In genomic region chr7:99382088-99383000, GRCm38 (mm10) we compare ENCODE assay signal across 8 mouse cellular contexts. TPM values are rescaled to one million over a fixed set of nuclear protein-coding genes. Genes with fewer than 3 reads are reported as not detected.
DNase-seq lines count a peak whose midpoint lies in the region; ATAC-seq and TF ChIP-seq lines count a peak whose summit lies in the region.

No protein-coding gene starts in this region.

- H3K27me3 ChIP-seq in heart, adult 2 months (ENCODE audit: control insufficient read depth, insufficient read depth, low read length), result no peaks in the 10 kb centered on the region
- peaks cover 3% of the 10 kb centered on the region; the same call in 1 of the 2 replicates for H3K27me3 ChIP-seq in hindbrain, embryonic 11.5 days (ENCODE audit: control insufficient read depth, insufficient read depth, low read length)
- H3K27me3 ChIP-seq in liver, embryonic 14.5 days (ENCODE audit: control insufficient read depth, insufficient read depth, low read length), result peaks cover 15% of the 10 kb centered on the region
- H3K27me3 ChIP-seq in stomach, embryonic 15.5 days (replicated peaks), result no peaks in the 10 kb centered on the region

- peak overlapping the region; percentile 92 for H3K4me3 ChIP-seq in heart, adult 2 months
- H3K4me3 ChIP-seq in cortical plate, adult 2 months (ENCODE audit: insufficient read depth, low read length), result peak overlapping the region; percentile 51
- H3K4me3 ChIP-seq in hindbrain, embryonic 11.5 days (ENCODE audit: low read depth, low read length), result peak overlapping the region; percentile 76
- H3K4me3 ChIP-seq in liver, embryonic 14.5 days (ENCODE audit: insufficient read depth in 1 of 2, low read depth in 2 of 2, low read length in 2 of 2), result peak overlapping the region; percentile 20 to 54
- peak overlapping the region; percentile 60 for H3K4me3 ChIP-seq in stomach, embryonic 15.5 days (replicated peaks)

- TF ChIP-seq CTCF in heart, adult 2 months (IDR thresholded peaks at IDR 0.05), result no peak
- TF ChIP-seq CTCF in cortical plate, adult 2 months (IDR thresholded peaks at IDR 0.05; ENCODE audit: extremely low read depth, insufficient read depth, low read length), result no peak
- TF ChIP-seq CTCF in liver, embryonic 14.5 days (IDR thresholded peaks at IDR 0.05; ENCODE audit: low read depth), result no peak

- H3K27ac ChIP-seq in heart, adult 2 months, result peak overlapping the region; percentile 92
- H3K27ac ChIP-seq in cortical plate, adult 2 months (ENCODE audit: insufficient read depth, low read length), result peak overlapping the region; percentile 85
- peak overlapping the region; percentile 83 for H3K27ac ChIP-seq in hindbrain, embryonic 11.5 days (ENCODE audit: low read depth, low read length)
- no peak overlapping the region for H3K27ac ChIP-seq in liver, embryonic 14.5 days
- peak overlapping the region; percentile 92 for H3K27ac ChIP-seq in stomach, embryonic 15.5 days

- intact Hi-C loops in heart, adult 2 months (cut with DNase I), result no loop called here
- intact Hi-C loops in heart, postnatal 25 days (cut with DNase I), result no loop called here

- no peak for TF ChIP-seq POLR2A in heart, adult 2 months (IDR thresholded peaks at IDR 0.05; ENCODE audit: insufficient read depth, low read depth, low read length)
- TF ChIP-seq POLR2A in cortical plate, adult 2 months (IDR thresholded peaks at IDR 0.05; ENCODE audit: extremely low read depth, insufficient read depth, low read length), result no peak

- H3K9me3 ChIP-seq in hindbrain, embryonic 11.5 days (ENCODE audit: control insufficient read depth, low read length), result no peaks in the 10 kb centered on the region
- no peaks in the 10 kb centered on the region for H3K9me3 ChIP-seq in liver, embryonic 14.5 days (ENCODE audit: control insufficient read depth, low read length)
- H3K9me3 ChIP-seq in stomach, embryonic 15.5 days, result no peaks in the 10 kb centered on the region

- ATAC-seq in hindbrain, embryonic 11.5 days (ENCODE audit: low FRiP score), result no peak
- ATAC-seq in liver, embryonic 14.5 days (ENCODE audit: insufficient read depth), result no peak
- no peak for ATAC-seq in stomach, embryonic 15.5 days (ENCODE audit: insufficient read depth, low FRiP score, low read depth)

- WGBS in heart, adult 2 months, result 6% methylated on average over 30 of the region's 30 CpGs
- WGBS in hindbrain, embryonic 11.5 days, result 10% methylated on average over 30 of the region's 30 CpGs
- WGBS in liver, embryonic 14.5 days (ENCODE audit: insufficient replicate concordance), result 6% methylated on average over 30 of the region's 30 CpGs
- 8% methylated on average over 30 of the region's 30 CpGs for WGBS in stomach, embryonic 15.5 days

- peaks cover 25% of the 10 kb centered on the region for H3K4me1 ChIP-seq in heart, adult 2 months (ENCODE audit: control insufficient read depth, insufficient read depth, low read length)
- H3K4me1 ChIP-seq in cortical plate, adult 2 months (ENCODE audit: control insufficient read depth, insufficient read depth, low read length), result peaks cover 1% of the 10 kb centered on the region
- peaks cover 17% of the 10 kb centered on the region for H3K4me1 ChIP-seq in hindbrain, embryonic 11.5 days (replicated peaks; ENCODE audit: control insufficient read depth, insufficient read depth, low read length)
- peaks cover 3 to 5% of the 10 kb centered on the region in 2 experiments for H3K4me1 ChIP-seq in liver, embryonic 14.5 days (replicated peaks; ENCODE audit: control insufficient read depth in 2 of 2, insufficient read depth in 2 of 2, low read length in 1 of 2)
- H3K4me1 ChIP-seq in stomach, embryonic 15.5 days, result peaks cover 46% of the 10 kb centered on the region

- peak overlapping the region; percentile 98 for H3K4me2 ChIP-seq in hindbrain, embryonic 11.5 days (replicated peaks; ENCODE audit: low read depth, low read length)
- H3K4me2 ChIP-seq in liver, embryonic 14.5 days (ENCODE audit: low read depth), result peak overlapping the region; percentile 80
- peak overlapping the region; percentile 77 for H3K4me2 ChIP-seq in stomach, embryonic 15.5 days

- no peaks in the 10 kb centered on the region for H3K79me2 ChIP-seq in heart, adult 2 months (replicated peaks; ENCODE audit: control insufficient read depth, insufficient read depth, low read length)

- peak in 1 of 2 experiments; percentile 45 for DNase-seq in heart, adult 2 months
- DNase-seq in heart, postnatal 25 days (ENCODE audit: low spot score), result no peak
- DNase-seq in hindbrain, embryonic 11.5 days (ENCODE audit: low spot score), result peak; percentile 40
- no peak for DNase-seq in liver, embryonic 14.5 days (ENCODE audit: low read depth in 3 of 3, low spot score in 3 of 3)
- no peak for DNase-seq in gastrocnemius, adult 8-10 months (ENCODE audit: low spot score in 2 of 2)
- no peak for DNase-seq in ovary, adult 18-20 months (ENCODE audit: low spot score)

- TF ChIP-seq EP300 in heart, adult 2 months (IDR thresholded peaks at IDR 0.05; ENCODE audit: insufficient read depth, low read depth, low read length), result no peak
- TF ChIP-seq EP300 in liver, embryonic 14.5 days (IDR thresholded peaks at IDR 0.05; ENCODE audit: low read depth), result no peak

- peak overlapping the region; percentile 90 for H3K9ac ChIP-seq in heart, adult 2 months (ENCODE audit: low read depth, low read length)
- peak overlapping the region; percentile 90 for H3K9ac ChIP-seq in hindbrain, embryonic 11.5 days (ENCODE audit: low read depth, low read length)
- no peak overlapping the region for H3K9ac ChIP-seq in liver, embryonic 14.5 days (replicated peaks)
- H3K9ac ChIP-seq in stomach, embryonic 15.5 days, result peak overlapping the region; percentile 40

- no peaks in the 10 kb centered on the region for H3K36me3 ChIP-seq in heart, adult 2 months (ENCODE audit: control insufficient read depth, insufficient read depth, low read length)
- no peaks in the 10 kb centered on the region for H3K36me3 ChIP-seq in hindbrain, embryonic 11.5 days (ENCODE audit: control insufficient read depth, insufficient read depth, low read length)
- no peaks in the 10 kb centered on the region for H3K36me3 ChIP-seq in liver, embryonic 14.5 days (replicated peaks; ENCODE audit: control insufficient read depth, insufficient read depth, low read depth)
- no peaks in the 10 kb centered on the region for H3K36me3 ChIP-seq in stomach, embryonic 15.5 days

RNA-seq across cellular contexts. Expression of gene Gdpd5, which starts 1.1 kb away (rescaled TPM):
- total RNA-seq in heart, adult 2 months (2021), result 10 to 100 TPM; 21.5 to 26.3 TPM
- polyA plus RNA-seq in heart, adult 2 months (2012; rRNA removed), result 30.7 and 32.2 TPM in 2 replicates
- 10 to 100 TPM; 20.1 to 24.1 TPM for total RNA-seq in heart, postnatal 25 days (2021)
- 31.0 and 33.8 TPM in 2 replicates for polyA plus RNA-seq in cortical plate, adult 2 months (2012; rRNA removed)
- 23.0 and 25.9 TPM in 2 replicates for polyA plus RNA-seq in hindbrain, embryonic 11.5 days (2014; fragmentation: Nextera tagmentation; extraction: Ambion mirVana)
- 0.81 and 0.90 TPM in 2 replicates for polyA plus RNA-seq in liver, embryonic 14.5 days (2012; rRNA removed)
- polyA plus RNA-seq in liver, embryonic 14.5 days (2014; fragmentation: Nextera tagmentation; extraction: Ambion mirVana), result 0.85 and 0.94 TPM in 2 replicates
- polyA plus RNA-seq in stomach, embryonic 15.5 days (2015; fragmentation: Nextera tagmentation; extraction: Ambion mirVana), result 18.4 and 18.8 TPM in 2 replicates
- total RNA-seq in gastrocnemius, adult 8-10 months (2022), result 1 to 10 TPM; 5.0 to 5.9 (median 5.1) TPM

RNA-seq across cellular contexts. Expression of gene Serpinh1, which starts 29.3 kb away (rescaled TPM):
- 100 to 1,000 TPM; 214 to 275 TPM for total RNA-seq in heart, adult 2 months (2021)
- 193 and 266 TPM in 2 replicates for polyA plus RNA-seq in heart, adult 2 months (2012; rRNA removed)
- total RNA-seq in heart, postnatal 25 days (2021), result 100 to 1,000 TPM; 378 to 449 TPM
- 18.0 and 23.7 TPM in 2 replicates for polyA plus RNA-seq in cortical plate, adult 2 months (2012; rRNA removed)
- polyA plus RNA-seq in hindbrain, embryonic 11.5 days (2014; fragmentation: Nextera tagmentation; extraction: Ambion mirVana), result 245 and 269 TPM in 2 replicates
- 34.5 and 34.9 TPM in 2 replicates for polyA plus RNA-seq in liver, embryonic 14.5 days (2012; rRNA removed)
- 23.3 and 23.4 TPM in 2 replicates for polyA plus RNA-seq in liver, embryonic 14.5 days (2014; fragmentation: Nextera tagmentation; extraction: Ambion mirVana)
- polyA plus RNA-seq in stomach, embryonic 15.5 days (2015; fragmentation: Nextera tagmentation; extraction: Ambion mirVana), result 1,174 and 1,300 TPM in 2 replicates
- total RNA-seq in gastrocnemius, adult 8-10 months (2022), result 10 to 100 TPM; 26.1 to 49.0 (median 33.7) TPM

Comparison
In these comparisons a context has a peak if more than half of its experiments do, and no peak if none do; other contexts are left out.
1. H3K4me3 ChIP-seq: peak in every context shown above with its lines; median percentile 92 in heart, adult 2 months; 76 in hindbrain, embryonic 11.5 days; 60 in stomach, embryonic 15.5 days; 51 in cortical plate, adult 2 months; 37 in liver, embryonic 14.5 days.
2. RNA of gene Gdpd5, which starts 1.1 kb away (polyA plus RNA-seq): 31.0 to 33.8 TPM in cortical plate, adult 2 months, 30.7 to 32.2 TPM in heart, adult 2 months, 23.0 to 25.9 TPM in hindbrain, embryonic 11.5 days and 18.4 to 18.8 TPM in stomach, embryonic 15.5 days; 0.81 to 0.94 TPM in liver, embryonic 14.5 days; every median in the first group is over 10 times any median in the second.
3. Peak in every context shown above with its lines, with median percentiles within 50 percentile points of each other: H3K4me2 ChIP-seq.